Mouse (Mus musculus): ENCODE measurements at regions not wholly inside any gene's neighbourhood (a gene's known extent, or its start where the extent isn't known, plus 50 kb on each side); places are given as distances from the start of the nearest gene placed in this dataset.

DNA sequence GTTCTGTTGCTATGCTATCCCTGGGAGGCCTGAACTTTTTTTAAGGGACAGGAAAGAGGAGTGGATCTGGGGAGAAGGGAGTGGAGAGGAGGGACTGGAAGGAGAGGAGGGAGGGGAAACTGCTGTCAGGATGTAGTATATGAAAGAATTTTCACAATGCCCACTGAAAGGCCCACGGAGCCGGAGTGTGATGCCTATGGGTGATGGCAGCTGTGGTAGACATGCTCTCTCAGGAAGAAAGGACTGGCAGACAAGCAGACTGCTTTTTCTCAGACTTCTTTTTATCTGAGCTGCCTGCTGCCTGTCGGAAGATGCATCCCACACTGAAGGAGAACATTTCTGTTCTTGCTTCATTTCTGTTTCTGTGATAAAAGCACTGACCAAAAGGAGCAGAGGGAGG is 295.7 kb downstream of the Mex3b start:
- no peak for DNase-seq (ENCODE audit: low spot score)

DNA sequence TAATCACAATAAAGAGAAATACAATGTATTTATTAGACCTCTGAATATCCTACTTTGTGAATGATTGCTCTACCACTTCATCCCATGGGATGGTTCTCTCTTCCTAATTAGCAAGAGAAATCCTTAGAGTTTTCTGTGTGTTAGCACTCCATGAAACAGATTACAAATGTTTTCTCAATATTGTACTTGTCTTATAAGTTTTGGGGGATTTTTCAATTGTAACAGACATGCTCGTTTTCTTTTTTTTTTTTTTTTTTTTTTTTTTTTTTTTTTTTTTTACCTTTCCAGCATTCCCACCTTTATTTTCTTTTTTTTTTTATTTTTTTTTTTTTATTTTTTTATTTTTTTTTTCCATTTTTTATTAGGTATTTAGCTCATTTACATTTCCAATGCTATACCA is 312.3 kb downstream of the Mex3b start:
- no peak for DNase-seq (ENCODE audit: low spot score)

DNA sequence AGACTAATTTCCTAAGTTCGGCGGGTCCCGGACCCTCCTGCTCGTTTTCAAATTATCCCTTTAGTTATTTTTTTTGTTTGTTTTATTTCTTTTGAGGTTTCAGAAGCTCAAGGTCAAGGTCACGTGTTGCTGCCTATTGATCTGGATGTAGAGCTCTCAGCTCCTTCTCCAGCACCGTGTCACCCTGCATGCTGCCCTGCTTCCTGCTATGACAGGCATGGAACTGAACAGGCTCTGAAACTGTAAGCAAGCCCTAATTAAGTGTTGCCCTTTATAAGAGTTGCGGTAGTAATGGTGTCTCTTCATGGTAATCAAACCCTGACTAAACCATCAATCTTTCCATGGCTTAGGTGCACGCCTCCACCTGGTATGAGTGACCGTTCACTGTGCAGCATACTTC is 319.2 kb downstream of the Mex3b start:
- DNase-seq (ENCODE audit: low spot score) = no peak

DNA sequence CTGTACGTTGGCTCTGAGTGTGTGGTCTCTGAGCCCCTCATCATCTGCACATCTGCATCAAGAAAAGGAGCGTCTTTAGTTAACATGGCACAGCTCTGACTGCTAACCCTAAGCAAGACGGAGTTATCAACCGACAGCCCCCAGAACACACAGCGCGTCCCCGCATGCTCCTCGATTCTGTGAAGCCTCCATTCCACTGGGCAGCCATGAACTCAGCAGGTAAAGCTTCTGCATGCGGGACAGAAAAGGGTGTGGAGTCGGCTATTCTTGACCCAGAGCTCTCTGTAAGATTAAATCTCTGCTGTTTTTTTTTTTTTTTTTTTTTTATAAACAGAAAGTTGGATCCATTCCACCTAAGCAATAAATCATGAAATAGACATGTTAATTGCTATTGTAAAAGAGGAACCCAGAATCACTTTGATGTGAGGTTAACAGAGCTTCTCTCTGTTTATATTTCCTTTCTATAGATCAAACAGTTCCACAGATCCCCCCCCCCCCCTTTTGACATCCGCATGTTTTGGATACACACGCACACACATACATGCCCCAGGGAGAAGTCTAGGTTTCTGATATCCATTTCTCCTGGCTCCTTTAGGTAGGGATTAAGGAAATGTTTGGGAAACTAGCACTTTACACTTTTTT is 328.9 kb downstream of the Mex3b start:
- no peak for DNase-seq (ENCODE audit: low spot score)

DNA sequence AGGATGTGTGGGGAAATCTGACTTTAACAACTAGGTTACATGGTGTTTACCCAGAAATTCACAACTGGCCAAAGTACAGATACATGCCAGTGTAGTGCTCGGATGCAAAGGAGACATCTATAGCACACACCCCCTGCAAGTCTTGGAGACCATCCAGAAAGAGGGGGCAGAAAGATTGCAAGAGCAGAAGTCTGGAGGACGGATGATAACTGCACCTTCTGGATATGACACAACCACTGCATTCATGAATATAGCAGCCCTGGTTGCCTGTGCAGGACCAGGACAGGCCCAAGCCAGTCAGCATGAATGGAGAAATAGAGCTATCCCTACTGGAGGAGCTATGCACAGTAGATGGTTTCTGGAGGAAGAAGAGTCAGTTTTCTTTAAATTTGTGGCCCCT is 330.4 kb downstream of the Mex3b start:
- DNase-seq (ENCODE audit: low spot score) = no peak

DNA sequence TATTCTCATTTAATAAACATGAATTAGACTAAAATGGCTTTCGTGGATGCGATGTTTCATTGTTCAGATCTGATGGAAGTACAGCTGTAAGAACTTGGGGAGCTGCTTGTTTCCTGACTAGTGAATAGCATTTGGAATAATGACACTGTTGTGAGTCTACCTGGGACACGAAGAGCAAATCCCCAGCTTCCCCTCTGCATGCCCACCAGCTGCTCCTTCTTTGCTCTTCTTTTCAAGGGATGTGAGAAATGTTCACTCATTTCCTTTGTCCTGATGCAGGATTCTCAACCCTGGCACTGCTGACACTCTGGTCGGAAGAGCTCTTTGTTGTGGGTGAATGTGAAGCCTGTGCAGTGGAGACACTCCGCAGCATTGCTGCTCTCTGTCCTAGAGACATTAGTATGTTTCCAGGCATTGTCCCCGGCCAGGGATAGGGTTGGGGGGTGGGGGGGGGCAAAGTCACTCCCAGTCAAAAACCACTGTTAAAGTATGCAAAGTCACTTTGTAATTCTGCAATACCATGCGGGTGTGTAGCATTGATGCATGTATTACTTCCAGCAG is 334.1 kb downstream of the Mex3b start:
- DNase-seq (ENCODE audit: low spot score) = no peak

DNA sequence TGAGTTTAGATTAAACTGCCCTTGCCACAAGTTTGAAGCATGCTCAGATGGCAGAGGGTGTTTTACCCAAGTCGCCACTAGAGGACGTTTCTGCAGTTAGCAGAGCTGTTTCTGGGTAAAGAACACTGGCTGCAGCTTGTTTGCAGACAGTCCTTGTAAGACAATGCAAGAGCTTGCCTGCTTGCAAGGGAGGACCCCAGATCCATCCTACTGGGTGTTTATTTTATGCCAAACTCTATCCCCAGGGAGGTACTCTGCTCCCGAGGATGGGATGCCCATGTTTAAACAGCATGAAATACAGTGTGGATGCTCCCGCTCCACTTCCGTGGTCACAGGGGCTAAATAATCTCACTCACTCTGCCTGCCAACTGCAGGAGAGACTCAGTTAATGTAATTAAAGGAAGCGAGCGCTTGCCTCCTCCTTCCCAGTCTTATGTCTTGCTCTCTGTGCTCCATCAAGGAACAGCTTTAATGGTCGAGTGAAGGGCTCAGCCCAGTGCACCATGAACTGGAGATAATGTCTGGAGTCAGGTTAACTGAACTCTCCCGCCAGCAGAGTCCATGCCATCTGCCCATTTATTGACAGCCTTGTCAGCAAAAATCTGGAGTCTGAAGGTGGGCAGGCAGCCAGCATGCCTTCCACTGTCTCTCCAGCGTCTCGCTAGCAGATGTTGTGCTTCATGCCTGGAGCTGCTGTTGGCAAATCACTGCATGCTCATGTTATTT is 334.8 kb downstream of the Mex3b start:
- peak; percentile 15 for DNase-seq (ENCODE audit: low spot score)

DNA sequence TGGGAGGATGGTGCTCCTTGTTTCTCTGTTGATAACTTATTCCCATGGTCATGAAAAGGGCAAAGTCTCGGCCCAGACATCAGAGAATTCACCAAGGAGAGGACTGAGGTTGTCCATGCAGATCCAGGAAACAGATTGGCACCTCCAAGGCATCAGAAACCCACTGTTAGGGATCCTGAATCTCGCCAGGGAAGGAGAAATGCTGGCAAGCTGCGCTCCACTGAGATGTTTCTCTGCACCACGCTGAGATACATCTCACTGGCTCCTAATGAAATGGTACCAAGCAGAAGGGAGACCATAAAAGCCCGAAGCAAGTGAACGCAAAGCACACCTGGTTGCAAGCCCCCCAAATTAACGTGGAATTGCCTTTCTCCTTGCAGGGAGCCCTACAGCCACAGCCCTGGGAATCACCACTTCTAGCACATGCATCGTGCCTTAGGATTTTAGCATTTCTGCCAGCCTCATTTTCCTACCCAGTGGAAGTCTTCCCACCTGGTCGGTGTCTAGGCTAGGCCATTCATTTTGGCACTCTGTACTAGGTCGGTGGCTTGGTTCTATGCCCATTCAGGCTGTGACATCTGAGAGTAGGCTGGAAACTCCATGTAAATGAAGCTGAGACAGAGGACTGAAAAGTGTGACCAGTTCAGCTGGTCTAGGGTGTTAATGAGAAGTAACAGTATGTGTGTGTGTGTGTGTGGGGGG is 336.3 kb downstream of the Mex3b start:
- no peak for DNase-seq (ENCODE audit: low spot score)

DNA sequence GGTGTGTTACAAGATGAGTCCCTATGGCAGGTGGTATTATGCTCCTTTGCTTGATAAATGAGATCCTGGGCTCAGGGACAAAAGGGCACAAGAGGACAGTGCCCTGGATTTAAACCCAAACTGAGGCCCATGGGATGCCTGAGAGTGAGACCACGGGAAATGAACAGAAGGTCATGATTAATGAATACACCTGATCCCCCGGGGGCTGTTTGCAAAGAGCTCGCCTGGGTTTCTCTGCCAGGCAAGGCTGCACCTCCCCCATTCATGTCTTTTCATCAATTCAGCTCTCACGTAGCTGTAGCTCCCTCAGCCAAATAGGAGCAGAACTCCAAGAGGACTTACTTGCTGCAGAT is 336.9 kb downstream of the Mex3b start:
- DNase-seq (ENCODE audit: low spot score) = no peak

DNA sequence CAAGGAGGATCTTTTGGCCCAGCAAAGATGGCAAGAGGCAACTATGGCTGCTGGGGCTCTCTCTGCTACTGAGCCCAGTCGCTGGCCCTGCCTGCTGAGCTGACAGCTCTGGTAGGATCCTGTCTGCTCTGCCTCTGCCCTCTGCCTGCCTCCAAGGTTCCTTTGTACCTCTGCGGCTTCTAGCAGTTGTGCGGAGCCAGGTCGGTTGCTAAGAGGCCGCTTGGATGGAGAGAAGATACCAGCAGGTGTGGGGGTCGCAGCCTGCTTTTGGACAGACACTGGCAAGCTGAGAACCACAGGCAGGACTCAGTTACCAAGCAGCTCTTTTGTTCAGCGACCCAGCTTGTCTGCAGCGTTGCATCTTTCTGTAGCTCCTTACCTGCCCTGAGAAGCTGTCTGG is 337.6 kb downstream of the Mex3b start:
- DNase-seq (ENCODE audit: low spot score) = no peak

DNA sequence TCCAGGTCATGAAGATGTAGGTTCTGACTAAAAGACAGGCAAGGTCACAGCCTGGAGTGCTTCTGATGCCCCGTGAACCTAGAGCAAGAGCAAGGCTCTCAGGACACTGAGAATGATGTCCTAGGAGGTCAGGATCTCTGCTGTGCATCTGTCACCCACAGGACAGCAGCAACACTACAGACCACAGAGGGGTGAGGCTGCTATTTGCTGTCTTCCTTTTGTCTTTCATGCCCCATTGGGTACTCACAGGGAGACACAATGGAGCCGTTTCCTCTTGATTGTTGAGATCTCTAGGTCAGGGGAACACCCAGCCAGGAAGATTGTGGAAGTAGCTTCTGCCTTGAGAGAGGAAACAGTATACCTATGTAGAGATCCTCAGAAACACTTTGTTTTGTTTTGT is 339.9 kb downstream of the Mex3b start:
- no peak for DNase-seq (ENCODE audit: low spot score)

DNA sequence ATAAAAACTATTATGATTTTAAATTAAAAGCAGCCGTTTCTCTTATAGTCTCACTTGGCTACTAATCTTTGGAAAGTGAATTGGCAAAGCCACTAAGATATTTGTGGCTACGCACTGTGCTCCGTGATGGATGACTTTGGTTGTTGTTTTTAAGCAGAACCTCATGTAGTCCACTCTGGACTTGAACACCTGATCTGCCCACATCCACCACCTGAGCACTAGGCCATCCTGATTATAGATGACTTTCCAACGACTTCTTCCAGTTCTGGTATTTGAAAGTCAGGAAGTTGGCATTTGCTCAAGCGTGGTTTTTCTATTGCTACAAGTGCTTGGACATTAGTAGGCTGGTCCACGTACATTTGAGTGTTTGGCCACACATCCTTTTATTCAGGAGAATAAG is 344.5 kb downstream of the Mex3b start:
- DNase-seq (ENCODE audit: low spot score) = no peak

DNA sequence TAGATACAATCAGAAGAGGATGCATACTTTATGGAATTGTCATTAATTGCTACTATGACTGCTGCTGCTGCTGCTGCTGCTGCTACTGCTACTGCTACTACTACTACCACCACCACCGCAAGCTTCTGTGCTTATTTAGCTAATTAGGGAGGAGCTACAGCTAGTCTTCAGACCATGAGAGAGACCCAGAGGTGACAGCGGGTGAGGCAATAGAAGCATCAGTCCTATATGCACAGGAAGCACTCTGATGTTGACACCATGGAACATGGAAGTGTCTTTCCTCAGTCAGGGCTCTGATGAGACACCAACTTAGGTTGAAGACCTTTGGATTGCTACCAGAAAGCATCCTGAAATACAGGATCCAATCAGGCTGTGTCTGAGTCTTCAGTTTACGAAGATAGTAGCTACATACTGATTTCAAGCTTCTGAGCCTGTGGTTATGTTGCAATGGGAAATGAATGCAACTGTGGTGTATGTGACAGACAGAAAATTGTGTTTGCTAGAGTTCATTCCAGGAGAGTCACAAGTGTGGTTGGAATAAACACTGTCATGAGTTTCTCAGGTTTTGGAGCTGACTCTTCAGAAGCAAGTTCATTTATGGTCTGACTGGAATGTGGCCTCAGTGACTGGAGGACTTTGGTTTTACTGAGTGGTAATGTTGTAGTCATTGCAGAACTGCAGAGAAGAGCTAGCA is 355.0 kb downstream of the Mex3b start:
- no peak for DNase-seq (ENCODE audit: low spot score)

DNA sequence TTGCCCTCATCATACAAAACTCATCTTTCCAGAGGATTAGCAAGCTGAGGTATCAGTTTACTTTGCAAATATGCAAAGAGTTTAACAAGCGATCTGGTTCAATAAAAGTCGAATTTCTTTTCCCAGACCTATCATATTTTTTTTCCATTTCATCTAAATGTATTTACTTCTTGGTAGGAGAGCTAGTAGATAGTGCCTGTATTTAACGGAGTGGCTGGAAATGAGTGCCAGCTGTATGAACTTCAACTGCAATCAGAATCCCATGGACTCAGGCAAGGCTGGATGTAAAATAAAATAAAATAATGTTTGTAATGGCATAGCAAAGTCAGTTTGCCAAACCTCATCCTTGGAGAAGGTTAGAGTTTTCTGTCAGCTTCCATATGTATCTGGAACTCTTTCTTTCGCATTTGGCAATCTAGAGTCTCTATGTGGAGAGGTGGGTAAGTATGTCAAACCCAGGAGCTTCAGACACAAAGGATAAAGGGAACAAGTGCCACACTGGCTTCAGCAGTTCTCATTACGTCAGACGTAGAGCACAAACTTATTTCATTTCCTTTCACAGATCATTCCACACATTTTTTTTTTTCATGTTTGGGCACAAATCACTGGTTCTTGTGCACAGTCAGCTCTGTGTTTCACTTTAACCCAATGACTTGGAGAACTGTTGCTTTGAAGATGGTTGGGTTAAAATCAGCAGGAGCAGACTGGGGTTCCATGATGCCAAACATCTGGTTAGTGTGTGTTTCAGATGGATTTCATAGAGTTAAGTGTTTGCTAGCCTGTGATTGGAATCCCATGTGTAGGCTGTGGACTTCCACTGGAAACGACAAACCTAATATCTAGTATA is 357.2 kb upstream of the Tmc3 start:
- no peak for DNase-seq (ENCODE audit: low spot score)

DNA sequence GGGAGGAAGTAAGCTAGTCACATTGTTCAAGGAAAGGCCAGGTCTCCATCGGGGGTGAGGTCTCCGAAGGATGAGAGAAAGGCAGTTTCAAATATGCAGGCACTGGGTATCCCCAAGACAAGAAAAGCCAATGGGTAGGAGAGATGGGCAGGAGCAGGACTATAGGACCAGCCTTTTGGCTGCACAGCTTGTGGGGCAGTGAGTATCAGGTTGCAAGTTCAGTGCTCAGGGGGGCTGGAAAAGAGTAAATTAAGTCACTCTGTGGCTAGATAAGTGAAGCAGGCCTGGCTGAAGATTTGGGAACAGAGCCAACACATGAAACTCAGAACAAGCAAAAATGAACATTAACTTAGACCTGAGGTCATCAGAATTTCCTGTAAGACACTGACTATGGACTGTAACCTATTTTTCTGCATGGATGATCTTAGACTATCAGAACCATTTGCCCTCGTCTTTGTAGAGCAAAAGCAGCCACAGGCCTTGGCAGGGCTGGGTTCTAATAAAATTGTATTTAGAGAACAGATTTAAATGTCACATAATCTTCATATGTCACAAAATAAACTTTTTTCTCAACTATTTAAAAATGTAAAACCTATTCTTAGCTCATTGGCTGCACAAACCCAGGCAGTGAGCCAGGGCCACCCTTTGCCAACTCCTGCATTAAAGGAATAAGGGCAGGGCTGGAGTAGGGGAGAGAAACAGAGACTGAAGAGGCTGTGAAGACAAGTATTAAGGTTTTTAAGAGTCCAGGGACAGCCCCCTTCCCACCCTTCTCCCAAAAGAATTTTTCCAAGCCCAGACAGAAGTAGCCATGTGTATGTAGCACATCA is 354.0 kb upstream of the Tmc3 start:
- DNase-seq (ENCODE audit: low spot score) = no peak

DNA sequence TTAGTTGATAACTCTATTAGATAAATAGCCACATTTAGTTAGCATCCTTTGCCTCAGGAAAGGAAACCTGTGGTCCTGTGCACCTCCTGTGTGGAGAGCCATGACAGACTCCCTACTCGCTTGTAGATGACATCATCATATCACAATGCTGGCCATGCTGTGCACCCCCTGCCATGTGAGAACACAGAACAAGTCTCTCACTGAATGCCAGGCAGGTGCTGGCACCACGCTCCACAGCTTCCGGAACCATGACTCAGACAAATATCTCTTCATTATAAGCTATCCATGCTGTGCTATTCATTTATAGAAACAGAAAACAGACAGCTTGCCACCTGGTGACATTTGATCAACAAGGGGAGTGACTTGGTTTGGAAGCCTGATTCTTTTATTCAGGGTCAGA is 349.1 kb upstream of the Tmc3 start:
- DNase-seq (ENCODE audit: low spot score) = no peak

DNA sequence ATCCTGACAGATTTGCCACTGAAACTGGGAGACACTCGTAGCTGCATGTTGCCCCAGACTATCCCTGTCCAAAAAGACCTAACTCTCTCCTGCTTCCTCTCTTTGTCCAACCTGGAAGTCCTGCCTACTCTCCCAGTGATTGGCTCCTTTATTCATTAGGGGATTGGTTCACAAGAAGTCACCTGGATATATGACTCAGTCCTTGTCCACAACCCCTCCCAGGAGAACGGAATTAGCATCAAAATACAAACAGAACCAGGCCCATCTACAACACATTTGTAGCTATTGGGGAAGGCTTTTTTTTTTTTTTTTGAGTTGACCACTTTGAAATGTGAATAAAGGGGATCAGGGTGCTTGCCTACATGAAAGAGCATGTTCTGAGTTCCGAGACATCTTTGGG is 347.4 kb upstream of the Tmc3 start:
- DNase-seq (ENCODE audit: low spot score) = no peak

DNA sequence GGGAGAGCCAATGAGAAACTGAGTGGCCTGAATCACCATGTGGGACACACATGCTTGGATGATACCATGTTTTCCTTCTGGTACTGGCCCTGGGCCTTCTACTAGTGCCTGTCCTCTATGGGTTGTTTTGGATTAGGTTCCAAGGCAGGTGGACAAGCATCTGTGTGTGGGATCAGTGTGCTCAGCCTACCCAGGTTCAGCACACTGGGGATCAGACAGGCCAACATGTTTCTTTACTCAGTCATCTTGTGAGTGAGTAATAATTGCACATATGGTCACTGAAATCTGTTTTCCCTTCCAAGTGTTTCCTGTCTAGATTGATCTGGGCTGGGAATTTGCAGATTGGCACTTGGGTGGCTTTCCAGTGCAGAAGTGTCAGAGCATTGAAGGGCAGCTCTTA is 346.6 kb upstream of the Tmc3 start:
- no peak for DNase-seq (ENCODE audit: low spot score)

DNA sequence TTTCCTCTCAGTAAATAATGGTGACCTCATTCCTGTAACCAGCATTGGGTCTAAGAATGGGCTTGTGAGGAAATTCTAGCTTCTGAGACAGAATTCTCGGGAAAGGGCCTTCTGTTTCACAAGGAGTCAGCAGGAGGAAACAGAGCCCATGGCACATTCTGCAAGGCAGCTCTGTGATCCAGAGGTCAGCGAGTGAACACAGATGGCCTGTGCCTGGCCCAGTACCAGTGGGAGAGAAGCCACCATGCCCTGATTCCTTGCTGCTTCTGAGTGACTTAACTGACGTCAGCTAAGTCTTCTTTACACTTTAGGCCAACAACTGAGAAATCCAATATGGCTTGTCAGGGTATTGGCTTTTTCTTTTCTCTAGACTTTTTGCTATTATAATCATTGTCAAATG is 342.5 kb upstream of the Tmc3 start:
- DNase-seq (ENCODE audit: low spot score) = no peak

DNA sequence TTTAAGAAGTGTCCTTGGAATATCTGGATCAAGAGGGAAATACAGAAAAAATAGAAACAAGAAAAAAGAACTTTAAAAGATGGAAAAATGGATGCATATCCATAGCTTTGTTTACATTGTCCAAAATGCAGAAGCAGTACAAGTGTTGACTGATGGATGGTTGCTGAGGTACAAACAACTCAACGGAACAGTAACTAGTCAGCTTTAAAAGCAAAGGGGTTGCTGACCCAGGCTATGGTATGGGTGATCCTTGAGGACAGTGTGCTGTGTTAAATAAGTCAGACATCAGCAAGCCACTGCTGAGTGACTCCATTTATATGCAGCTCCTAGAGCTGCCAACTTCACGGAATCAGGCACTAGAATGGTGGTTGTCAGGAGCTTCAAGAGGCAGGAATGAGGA is 338.9 kb upstream of the Tmc3 start:
- no peak for DNase-seq (ENCODE audit: low spot score)
